Mouse (Mus musculus) lung, postnatal 0 days (tissue): ENCODE measurements around the gene Galp.

Experiments used
- CTCF ChIP-seq: IDR thresholded peaks from 2 replicates; pipeline ENCODE4 v1.5.1; 2016; ENCODE audit warnings: antibody characterized with exemption, mild to moderate bottlenecking
- EP300 ChIP-seq: IDR thresholded peaks from 2 replicates; pipeline ENCODE4 v1.6.1; 2016; ENCODE audit warnings: antibody characterized with exemption, mild to moderate bottlenecking, control low read depth

DNA sequence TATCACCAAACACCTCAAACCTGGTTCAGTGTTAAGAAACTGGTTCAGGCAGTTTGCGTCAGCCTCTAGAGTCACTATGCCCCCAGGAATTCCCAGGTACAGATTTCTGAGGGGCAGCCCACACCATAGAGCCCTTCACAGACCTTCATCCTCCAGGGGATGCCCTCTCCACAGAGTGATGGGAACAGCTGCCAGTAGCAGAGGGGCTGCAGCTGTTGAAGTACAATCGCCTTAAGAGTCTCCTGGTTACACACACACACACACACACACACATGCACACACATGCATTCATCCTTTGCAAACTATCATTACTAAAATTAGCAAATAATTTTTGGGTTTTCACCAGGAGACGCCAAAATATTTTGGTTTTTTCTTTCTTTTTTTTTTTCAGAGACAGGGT, 37.3 kb upstream of the Galp start:
- no peak for TF ChIP-seq CTCF
- TF ChIP-seq EP300, result no peak
